Mouse (Mus musculus) C2C12 (cell line): ENCODE data around the gene Fdxacb1.

Source experiments
- CTCF ChIP-seq: IDR thresholded peaks from one replicate; pipeline ENCODE4 v1.5.1; 2011; ENCODE audit not compliant: control insufficient read depth, insufficient read depth, insufficient read length
- FOSL1 ChIP-seq: IDR thresholded peaks from one replicate; pipeline ENCODE4 v1.8.0; 2011; ENCODE audit warnings: mild to moderate bottlenecking, low read length; ENCODE audit not compliant: poor library complexity, insufficient read depth, severe bottlenecking
- MAX ChIP-seq: IDR thresholded peaks from one replicate; pipeline ENCODE4 v1.6.1; 2011; ENCODE audit warnings: mild to moderate bottlenecking, control low read depth
- MYOG ChIP-seq: IDR thresholded peaks from one replicate; pipeline ENCODE4 v1.6.1; 2011; ENCODE audit not compliant: control insufficient read depth, insufficient read length; ENCODE audit errors: extremely low read depth
- USF1 ChIP-seq: IDR thresholded peaks from one replicate; pipeline ENCODE4 v1.6.1; 2011; ENCODE audit warnings: low read depth, mild to moderate bottlenecking, control low read depth, moderate library complexity

- TF ChIP-seq CTCF (no peak), USF1 (no peak), MAX (no peak), MYOG (no peak), FOSL1 (no peak)
Measured at GRCm38 (mm10) chr9:50800985-50801384, 32.9 kb downstream of the Fdxacb1 start.
